Mouse (Mus musculus) spleen, adult 2 months (tissue): ENCODE measurements around the gene Klrb1b.
"Not testable (repeated sequence)": the region's sequence is repeated elsewhere in the genome, so short reads cannot be mapped to it uniquely, and the experiment has no call there.

Source experiments
- CTCF ChIP-seq: fragments of 200-500 bp; IDR thresholded peaks from 2 replicates; pipeline ENCODE4 v1.5.1; 2011; ENCODE audit warnings: mild to moderate bottlenecking, inconsistent platforms; ENCODE audit not compliant: insufficient read depth, insufficient read length, insufficient replicate concordance; ENCODE audit errors: extremely low read depth
- POLR2A ChIP-seq: fragments of 200-500 bp; IDR thresholded peaks from 2 replicates; pipeline ENCODE4 v1.6.1; 2011; ENCODE audit warnings: low read depth, low read length, inconsistent platforms

- TF ChIP-seq CTCF, POLR2A: not testable (repeated sequence)
Observed at GRCm38 (mm10) chr6:128786396-128786795, 39.7 kb downstream of the Klrb1b start.
